Mouse (Mus musculus) kidney, adult 2 months (tissue): ENCODE measurements around the gene Gon4l. TPM values are rescaled to one million over a fixed set of nuclear protein-coding genes. Genes with fewer than 3 reads are reported as not detected.

Source experiments
- DNase-seq: peaks from one replicate; pipeline ENCODE4 v3.0.0; 2021
- H3K27ac ChIP-seq: fragments of 200-500 bp; 2 replicates; pipeline ENCODE4 v1.5.1; 2012; ENCODE audit warnings: low read depth, low read length, control low read depth, inconsistent platforms; ENCODE audit not compliant: insufficient read depth
- H3K27me3 ChIP-seq: fragments of 200-500 bp; replicated peaks from 2 replicates; pipeline ENCODE4 v1.6.1; 2012; ENCODE audit warnings: mild to moderate bottlenecking, moderate library complexity, low read length, inconsistent platforms; ENCODE audit not compliant: control insufficient read depth, insufficient read depth
- H3K36me3 ChIP-seq: fragments of 200-500 bp; 2 replicates; pipeline ENCODE4 v1.6.1; 2012; ENCODE audit warnings: mild to moderate bottlenecking, moderate library complexity, low read length, inconsistent platforms; ENCODE audit not compliant: control insufficient read depth, insufficient read depth
- H3K4me1 ChIP-seq: fragments of 200-500 bp; 2 replicates; pipeline ENCODE4 v1.6.1; 2011; ENCODE audit warnings: low read length; ENCODE audit not compliant: control insufficient read depth, insufficient read depth
- H3K4me3 ChIP-seq: fragments of 200-500 bp; 2 replicates; pipeline ENCODE4 v1.5.1; 2011; ENCODE audit warnings: mild to moderate bottlenecking, low read depth, low read length, control low read depth; ENCODE audit not compliant: insufficient read depth
- CTCF ChIP-seq: fragments of 200-500 bp; conservative IDR thresholded peaks from 2 replicates; pipeline ENCODE4 v1.5.1; 2011; ENCODE audit warnings: low read depth, mild to moderate bottlenecking, control low read depth, low read length, moderate library complexity, mixed read lengths; ENCODE audit not compliant: insufficient read depth, insufficient read length
- POLR2A ChIP-seq: fragments of 200-500 bp; IDR thresholded peaks from one replicate; pipeline ENCODE4 v1.6.1; 2011; ENCODE audit warnings: low read depth, low read length, control low read depth
- WGBS: fragments of 180-500 bp; shearing (Covaris S2); methylation state at CpG from one replicate; pipeline ENCODE4 v1.1.7; 2018; 5-methylcytosine and 5-hydroxymethylcytosine counted together
- polyA plus RNA-seq: library from polyadenylated mRNA; depleted of rRNA; stranded (reverse); fragments of >200 nt; gene quantifications from 2 replicates; pipeline ENCODE4 v1.2.3, GENCODE M21; 2012

The Gon4l gene
- polyA plus RNA-seq, 1 experiment = 11.8 TPM

DNA sequence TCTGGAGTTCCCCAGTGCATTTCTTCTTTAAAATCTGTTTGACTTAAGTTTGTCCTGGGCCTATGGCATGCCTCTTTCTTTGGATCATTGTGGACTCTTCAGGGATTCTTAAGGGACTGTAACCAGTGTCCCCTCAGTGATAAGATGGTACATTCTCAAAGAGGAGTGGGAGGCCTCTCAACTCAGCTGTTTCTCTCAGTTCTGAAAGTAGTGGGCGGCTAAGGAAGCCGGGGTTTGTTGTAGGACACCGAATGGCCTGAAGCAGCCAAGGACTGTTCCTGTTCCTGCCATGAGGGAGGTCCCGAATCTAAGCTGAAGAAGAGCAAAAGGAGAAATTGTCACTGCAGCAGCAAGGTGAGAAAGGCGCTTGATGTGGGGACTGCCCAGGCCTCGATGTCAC is 70.2 kb downstream of the Gon4l start:
- WGBS = 86% methylated on average over 6 of the region's 6 CpGs
- TF ChIP-seq CTCF (no peak), POLR2A (no peak)

DNA sequence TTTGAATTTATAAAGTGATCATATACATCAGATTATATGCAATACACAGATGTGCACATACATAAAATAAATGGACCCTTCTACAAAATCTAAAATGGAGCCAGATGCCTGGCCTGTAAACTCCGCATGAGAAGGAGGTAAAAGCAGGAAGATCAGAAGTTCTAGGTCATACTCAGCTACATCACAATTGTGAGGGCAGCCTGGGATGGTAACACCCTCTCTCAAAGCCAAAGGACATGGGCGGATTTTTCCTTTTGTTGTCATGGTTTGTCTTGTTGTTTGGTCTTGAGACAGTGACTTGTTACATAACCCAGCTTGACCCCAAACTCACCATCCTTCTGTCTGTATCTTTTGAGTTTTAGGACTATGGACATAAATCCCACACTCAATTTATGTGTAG is 70.7 kb downstream of the Gon4l start:
- TF ChIP-seq CTCF (no peak), POLR2A (no peak)
- no peak overlapping the region for H3K27ac ChIP-seq
- 95% methylated on average over 2 of the region's 2 CpGs for WGBS

More for the DNA sequence above, 70.2 kb downstream of the Gon4l start:
- Histone ChIP-seq H3K27ac (no peak overlapping the region), H3K4me3 (no peak overlapping the region), H3K4me1 (no peaks in the 10 kb centered on the region), H3K36me3 (peaks cover 6% of the 10 kb centered on the region), H3K27me3 (no peaks in the 10 kb centered on the region)
- no peak for DNase-seq

DNA sequence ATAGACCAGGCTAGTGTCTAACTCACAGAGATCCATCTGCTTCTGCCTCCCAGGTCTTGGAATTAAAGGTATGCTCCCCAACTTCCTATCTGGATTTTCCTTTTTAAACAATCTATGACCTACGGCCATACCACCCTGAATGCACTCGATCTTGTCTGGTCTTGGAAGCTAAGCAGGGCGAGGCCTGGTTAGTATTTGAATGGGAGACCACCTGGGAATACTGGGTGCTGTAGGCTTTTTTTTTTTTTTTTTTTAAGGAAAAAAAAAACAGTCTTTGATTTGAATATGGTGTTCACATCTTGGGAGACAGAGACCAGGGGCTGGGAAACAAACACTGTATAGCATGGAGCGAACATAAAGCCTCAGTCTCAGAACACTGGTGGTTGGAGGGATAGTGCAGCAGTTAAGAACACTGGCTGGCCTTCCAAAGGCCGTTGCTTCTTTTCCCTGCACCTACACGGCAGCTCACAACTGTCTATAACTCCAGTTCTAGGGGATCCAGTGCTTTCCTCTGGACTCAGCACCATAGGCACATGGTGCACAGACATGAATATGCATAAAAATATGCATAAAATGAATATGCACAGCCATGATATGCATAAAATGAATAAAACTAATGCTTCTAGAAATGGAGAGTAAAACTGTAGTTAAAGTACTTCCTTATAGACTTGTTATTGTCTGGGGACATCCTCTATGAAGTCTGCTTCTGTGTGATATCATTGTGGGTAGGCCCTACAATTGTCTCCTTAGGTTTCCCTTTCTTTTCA is 71.5 kb downstream of the Gon4l start:
- Histone ChIP-seq H3K4me3 (no peak overlapping the region), H3K36me3 (peaks cover 6% of the 10 kb centered on the region), H3K4me1 (no peaks in the 10 kb centered on the region), H3K27me3 (no peaks in the 10 kb centered on the region), H3K27ac (no peak overlapping the region)
- TF ChIP-seq POLR2A (no peak), CTCF (no peak)
- WGBS = 87% methylated on average over 6 of the region's 6 CpGs
- DNase-seq = no peak

More for the DNA sequence above, 70.7 kb downstream of the Gon4l start:
- no peak overlapping the region for H3K4me3 ChIP-seq
- no peaks in the 10 kb centered on the region for H3K4me1 ChIP-seq
- H3K36me3 ChIP-seq = peaks cover 6% of the 10 kb centered on the region
- H3K27me3 ChIP-seq = no peaks in the 10 kb centered on the region
- no peak for DNase-seq

DNA sequence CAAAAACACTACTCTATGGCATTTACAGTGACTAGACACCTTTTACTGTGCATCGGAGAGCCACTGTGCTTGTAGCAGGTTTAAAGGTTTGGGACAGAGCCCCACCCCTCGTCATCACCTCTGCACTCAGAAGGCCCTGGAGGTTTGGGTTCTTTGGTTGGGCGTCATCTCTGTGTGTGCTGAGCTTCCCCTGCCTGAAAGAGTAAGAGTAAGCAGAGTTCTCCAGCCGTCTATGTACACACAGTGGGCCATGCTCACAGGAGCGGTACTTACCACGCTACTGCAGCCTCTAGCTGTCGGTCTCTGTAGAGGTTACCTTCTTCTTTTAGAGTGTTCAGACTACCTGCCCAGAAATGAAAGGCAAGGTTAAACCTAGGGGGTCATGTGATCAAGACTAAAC is 77.6 kb downstream of the Gon4l start:
- TF ChIP-seq CTCF = no peak
- TF ChIP-seq POLR2A = no peak
- 94% methylated on average over 7 of the region's 7 CpGs for WGBS
- no peak for DNase-seq
- peaks cover 2% of the 10 kb centered on the region; the same call in 1 of the 2 replicates for H3K36me3 ChIP-seq
- no peaks in the 10 kb centered on the region for H3K4me1 ChIP-seq
- no peak overlapping the region for H3K4me3 ChIP-seq
- H3K27me3 ChIP-seq = no peaks in the 10 kb centered on the region
- H3K27ac ChIP-seq = no peak overlapping the region

DNA sequence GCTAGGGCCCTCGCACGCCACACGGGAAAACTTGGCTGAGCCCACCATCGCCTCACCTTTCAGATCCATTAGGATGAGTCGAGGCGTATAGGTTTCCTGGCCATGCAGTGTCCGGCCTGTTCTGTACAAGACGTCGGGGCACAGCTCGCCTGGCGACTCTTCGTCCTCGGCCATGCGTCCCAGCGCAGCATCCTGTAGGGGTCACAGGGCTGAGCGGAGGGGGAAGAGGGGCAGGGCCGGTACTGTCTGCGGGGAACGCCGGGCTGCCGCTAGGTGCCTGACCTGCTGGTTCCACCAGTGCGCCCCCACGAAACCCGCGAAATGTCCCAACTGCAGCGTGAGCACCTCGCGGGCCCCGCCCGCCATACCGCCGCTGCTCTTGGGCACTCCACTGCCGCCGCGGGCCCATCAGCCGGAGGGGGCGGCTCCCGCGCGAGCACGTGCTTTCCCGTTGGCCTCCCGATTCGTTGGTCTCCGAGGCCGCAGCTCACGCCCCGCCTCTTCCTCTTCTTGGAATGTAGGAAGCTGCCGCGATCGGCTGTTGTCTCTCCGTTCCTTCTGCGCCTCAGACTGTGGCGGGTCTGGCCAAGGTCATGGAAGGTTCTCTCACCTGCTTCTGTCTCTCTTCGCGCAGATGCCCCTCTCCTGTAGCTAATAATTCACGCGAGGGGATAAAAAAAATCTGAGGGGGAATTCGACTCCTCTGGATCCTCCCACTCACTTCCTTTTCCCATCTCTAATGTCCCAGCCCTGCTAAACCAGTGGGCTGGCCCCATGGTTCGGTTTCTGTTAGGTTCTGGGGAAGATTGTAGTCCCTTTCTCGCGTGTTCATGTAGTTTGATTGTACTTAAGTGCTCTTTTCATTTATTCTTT is 78.7 kb downstream of the Gon4l start, which contains the start of gene Msto1:
Gene Msto1 (minus strand): TSS at position 489 of the 873 bp plus-strand sequence.
- peak; percentile 97 for DNase-seq
- Histone ChIP-seq H3K27ac (peak within 1 kb of the TSS; percentile 98), H3K36me3 (peaks cover 2% of the 10 kb centered on the region; the same call in 1 of the 2 replicates), H3K4me3 (peak within 1 kb of the TSS; percentile 76), H3K27me3 (no peaks in the 10 kb centered on the region), H3K4me1 (peaks cover 3% of the 10 kb centered on the region; the same call in 1 of the 2 replicates)
- WGBS = under 1% methylated on average over 62 of the region's 62 CpGs
- TF ChIP-seq CTCF (no peak), POLR2A (peak; percentile 69)

DNA sequence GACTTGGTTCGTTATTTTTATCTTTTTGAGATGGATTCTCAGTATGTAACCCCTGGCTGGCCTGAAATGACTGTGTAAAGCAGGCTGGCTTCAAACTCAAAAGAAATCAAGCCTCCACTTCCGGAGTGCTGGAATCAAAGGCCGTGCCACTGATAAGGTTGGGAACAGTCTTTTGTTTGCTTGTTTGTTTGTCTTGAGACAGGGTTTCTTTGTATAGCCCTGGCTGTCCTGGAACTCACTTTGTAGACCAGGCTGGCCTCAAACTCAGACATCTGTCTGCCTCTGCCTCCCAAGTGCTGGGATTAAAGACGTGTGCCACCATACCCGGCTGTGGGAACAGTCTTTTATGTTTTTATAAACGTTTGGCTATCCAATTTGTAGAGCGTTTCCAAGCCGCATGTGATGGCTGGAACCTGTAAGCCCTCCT is 79.4 kb downstream of the Gon4l start:
- Histone ChIP-seq H3K27ac (peak overlapping the region; percentile 98), H3K4me3 (peak overlapping the region; percentile 76), H3K36me3 (no peaks in the 10 kb centered on the region), H3K27me3 (no peaks in the 10 kb centered on the region), H3K4me1 (peaks cover 3% of the 10 kb centered on the region; the same call in 1 of the 2 replicates)
- no peak for TF ChIP-seq CTCF
- no peak for TF ChIP-seq POLR2A
- WGBS = 14% methylated on average over 8 of the region's 8 CpGs
- DNase-seq = no peak
